Mouse (Mus musculus) adrenal gland, adult 8-10 months (tissue): ENCODE results near the gene Slc16a7. TPM values are rescaled to one million over a fixed set of nuclear protein-coding genes. Genes with fewer than 3 reads are reported as not detected.

ENCODE experiments used
- DNase-seq: peaks from one replicate; pipeline ENCODE4 v3.0.0; 2022
- total RNA-seq, 4 experiments: library from RNA; stranded (reverse); gene quantifications; 2 replicates each; pipeline ENCODE4 v1.2.4; 2022

Gene Slc16a7
- total RNA-seq, 4 experiments from 2014 or later = 7.6 to 16.0 (median 10.2) TPM

DNA sequence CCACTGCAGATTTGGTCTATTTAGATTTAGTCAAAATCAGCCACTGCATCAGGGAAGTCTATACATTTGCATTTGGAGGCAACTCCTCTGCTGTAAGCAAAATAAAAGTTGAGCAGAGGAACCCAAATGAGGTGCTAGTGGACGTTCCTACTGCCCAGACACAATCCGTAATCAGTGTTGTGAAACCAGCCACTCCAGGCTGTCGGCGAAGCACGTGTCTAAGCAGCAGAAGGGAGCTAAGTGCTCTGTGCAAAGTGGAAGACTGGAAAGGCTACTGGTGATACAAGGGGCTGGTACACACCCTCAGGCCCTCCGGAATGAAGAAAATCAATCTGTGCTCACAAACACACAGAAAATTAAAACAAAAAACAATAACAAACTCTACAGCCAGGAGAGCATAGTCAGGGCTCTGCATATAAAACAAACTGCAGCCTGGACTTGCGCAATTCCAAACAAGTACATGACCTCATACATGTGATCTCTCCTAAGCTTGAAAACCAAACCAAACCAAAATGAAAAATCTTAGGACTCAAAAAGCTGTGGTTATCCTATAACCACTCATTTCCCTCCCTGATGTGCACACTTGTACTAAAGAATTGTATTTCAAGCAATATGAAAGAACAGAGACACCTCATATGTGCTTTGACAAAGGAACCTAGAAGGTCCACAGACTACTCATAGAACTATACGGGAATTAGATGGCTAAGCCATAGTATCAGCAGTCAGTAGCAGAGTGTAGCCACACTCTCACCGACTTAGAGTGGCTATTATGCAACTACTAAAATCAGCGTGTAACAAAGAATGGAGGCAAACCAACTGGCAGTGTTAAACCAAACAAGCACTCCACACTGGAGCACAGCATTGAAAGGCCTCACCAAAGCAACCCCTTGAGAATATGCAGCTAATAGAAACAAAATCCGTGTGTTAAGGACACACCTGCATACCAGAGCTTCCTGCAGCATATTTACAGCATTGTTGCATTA lies 67.5 kb downstream of the Slc16a7 start:
- no peak for DNase-seq

DNA sequence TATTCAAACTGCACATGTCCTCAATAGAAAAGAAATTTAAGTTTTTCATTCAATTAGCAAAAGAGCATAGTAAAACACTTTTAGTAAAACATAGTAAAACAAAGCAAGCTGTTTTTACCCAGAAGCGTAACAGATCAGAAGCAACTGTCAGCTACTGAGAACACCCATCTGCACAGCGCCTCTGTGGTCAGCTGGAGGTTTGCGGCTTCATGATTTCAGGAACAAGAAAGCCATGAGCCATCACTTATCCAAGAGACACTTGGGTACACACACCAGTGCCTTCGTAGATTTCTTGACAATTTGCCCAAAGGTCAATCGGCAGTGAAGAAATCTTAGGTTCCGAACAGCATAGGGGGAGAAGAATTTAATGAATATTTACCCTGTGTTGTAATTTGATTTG lies 71.9 kb downstream of the Slc16a7 start:
- DNase-seq = no peak

DNA sequence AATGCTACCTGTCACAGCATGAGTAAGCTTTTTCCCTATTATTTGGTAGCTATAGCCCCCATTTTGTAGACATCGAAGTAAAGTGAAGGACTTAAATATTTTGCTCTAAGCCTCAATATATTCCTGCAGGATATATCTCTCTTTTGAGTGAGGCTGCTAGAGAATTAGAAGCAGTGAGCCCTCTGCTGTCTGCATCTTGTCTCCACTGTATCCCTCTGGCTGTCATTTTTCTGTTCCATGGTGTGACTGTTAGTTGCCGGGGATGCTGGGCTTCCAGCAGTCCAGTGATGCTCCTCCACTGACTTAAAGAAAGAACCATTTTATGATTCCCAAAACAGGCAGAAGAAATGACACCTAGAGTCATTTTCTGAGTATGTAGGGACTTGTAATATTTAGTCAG lies 78.4 kb downstream of the Slc16a7 start:
- no peak for DNase-seq

DNA sequence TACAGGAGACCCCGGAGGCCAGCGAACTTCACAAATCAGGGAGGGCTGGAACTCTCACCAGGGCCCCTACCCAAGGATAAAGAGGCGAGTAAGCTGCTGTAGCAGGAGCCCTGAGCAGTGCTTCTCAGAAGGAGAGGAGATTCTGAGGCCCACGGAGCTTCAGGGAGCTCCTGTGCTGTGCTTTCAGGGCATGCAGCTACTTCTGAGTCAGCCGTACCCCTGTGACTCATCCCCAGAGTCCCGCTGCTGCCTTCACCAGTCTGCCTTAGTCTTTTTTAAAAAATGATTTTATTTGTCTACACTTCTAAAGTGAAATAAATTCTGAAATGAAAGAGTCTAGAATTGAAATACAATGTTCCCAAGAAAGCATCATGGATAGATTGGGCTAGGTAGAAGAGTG lies 91.2 kb downstream of the Slc16a7 start:
- peak; percentile 9 for DNase-seq

DNA sequence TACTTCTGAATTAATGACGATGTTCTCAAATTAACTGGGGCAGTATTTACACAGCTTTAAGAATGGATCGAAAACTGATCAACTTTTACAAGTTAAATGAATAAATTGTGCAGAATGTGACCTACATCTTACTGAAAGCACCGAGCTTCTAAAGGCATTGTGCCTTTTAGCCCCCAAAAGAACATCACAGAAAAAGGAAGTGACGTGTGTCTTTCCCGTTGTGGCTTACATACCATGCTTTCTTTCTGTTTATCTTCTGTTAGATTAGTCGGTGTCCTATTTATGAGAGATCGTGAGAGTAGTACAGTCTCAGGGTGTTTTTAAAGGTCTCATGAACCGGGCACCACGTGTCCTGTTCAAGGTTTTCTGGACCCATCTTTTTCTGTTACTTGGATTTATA lies 98.9 kb downstream of the Slc16a7 start:
- DNase-seq = no peak

DNA sequence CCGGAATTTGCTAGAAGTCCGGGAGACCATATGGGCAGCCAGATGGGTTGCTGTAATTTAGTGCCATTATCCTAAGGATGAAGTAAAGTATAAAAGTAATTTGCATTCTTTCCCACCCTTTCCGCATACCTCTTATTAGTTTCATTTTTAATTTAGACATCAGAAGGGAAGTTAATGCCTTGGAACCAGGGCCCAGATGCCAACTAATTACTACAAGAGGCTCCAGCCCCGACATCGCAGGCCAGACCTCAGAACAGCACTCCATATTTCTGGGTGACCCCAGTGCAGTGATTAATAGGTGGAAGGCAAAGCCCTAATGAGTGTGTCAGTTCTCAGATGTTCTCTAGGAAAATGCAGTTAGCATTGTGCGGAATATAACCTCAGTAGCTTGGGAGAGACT lies 100.7 kb downstream of the Slc16a7 start:
- DNase-seq = no peak

DNA sequence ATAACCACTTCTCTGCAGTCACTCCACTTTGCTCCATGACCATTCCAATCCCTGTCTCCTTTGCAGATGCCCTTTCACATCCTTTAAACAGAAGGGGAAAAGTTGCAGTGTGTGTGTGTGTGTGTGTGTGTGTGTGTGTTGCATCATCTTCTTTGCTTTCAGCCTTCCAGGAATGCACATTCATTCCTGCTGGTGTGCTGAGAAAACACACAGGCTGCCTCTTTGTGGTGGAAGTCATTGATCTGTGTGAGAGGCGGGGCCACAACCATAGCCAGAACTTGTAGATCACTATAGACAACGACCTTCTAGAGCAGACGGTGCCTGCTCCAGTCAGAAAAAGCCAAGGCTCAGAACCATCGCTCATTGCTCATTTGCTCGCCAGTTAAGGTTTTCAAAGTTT lies 103.9 kb downstream of the Slc16a7 start:
- DNase-seq = no peak

DNA sequence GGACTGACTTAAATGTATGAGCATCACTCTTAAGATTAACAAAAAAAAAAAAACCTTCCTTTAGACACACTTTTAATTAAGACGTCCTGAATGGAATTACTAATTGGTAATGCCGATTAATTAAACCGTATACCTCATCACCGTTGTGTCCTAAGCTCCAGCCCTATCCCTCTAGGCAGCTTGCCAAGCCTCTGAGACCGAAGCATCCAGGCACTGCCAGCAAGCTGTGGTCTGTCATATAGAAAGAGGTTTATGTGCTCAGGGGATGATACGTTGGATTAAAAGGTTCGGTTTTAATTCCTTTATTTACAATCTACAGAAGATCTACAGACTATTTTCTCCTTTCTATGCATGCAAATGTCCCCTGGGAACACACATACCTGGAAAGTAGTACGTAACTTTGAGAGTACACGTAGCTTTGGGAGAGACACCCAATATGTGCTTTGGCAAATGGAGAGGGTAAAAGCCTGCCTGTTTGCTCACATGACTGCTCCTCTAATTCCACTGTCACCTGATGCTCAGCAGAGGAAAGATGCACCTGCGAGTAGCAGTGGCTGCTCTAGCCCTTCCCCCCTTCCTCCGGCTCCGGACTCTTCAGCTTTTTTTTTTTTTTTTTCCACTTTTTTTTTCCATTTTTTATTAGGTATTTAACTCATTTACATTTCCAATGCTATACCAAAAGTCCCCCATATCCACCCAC lies 114.0 kb downstream of the Slc16a7 start:
- DNase-seq = no peak

DNA sequence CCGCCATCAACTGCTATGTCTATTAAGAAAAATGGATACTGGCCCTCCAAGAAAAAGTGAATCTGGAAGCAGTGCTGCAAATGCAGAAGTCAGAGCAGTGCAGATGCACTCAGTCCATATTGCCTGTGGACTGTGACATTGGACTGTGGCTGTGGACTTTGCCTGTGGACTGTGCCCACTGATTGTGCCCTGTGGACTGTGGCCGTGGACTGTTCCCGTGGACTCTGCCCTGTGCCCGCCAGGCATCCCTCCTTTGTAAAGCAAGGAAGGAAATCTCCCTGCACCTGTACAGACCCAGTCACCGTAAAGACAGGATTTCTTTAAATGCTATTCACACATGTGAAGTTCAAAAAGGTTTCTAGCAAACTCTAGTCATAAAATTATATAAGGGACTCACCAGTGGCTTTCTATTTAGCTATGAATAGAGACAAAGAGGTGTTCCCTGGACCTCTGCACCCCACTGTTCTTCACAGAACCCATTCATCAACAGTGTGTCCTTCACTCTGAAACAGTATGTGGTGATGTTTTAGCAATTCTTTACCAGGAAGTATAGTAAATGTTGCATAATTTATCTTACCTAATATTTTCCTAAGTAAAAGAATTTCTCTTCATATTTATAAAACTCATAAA lies 114.6 kb downstream of the Slc16a7 start:
- no peak for DNase-seq

DNA sequence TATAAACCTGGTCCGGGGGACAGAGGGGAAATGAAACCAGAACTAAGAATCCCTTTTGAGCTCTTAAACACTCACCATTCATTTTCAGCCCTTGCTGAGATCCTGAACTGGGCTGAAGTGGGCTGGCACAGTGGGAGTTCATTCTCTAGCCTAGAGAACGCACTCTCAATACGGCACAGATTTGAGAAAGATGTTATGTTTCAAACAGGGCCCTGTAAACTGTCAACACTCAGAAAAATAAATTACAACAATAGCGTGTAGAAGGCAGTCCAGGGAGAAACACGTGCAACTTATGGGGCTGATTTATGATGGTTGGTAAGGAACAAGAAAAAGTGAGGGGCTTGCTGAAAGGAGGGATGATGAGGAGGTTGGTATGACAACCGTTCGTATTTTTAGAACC lies 115.5 kb downstream of the Slc16a7 start:
- DNase-seq = no peak

DNA sequence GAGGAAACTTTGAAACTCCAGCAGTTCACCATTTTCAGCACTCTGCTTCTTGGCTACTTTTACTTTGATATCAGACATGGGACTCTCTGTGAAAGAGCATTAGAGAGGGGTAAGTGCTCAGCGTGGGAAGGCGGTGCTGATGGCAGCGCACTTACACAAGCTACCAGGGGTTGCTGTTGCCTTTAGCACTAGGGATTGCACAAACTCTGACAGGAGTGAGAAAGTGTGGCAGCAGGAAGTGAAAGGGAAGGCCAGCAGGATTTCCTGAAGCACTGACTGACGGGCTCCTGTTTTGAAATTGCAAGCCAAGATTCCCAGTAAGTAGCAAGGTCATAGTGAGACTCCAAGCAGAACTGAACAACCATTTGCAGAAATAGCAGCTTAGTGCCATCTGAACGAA lies 117.8 kb downstream of the Slc16a7 start:
- no peak for DNase-seq

DNA sequence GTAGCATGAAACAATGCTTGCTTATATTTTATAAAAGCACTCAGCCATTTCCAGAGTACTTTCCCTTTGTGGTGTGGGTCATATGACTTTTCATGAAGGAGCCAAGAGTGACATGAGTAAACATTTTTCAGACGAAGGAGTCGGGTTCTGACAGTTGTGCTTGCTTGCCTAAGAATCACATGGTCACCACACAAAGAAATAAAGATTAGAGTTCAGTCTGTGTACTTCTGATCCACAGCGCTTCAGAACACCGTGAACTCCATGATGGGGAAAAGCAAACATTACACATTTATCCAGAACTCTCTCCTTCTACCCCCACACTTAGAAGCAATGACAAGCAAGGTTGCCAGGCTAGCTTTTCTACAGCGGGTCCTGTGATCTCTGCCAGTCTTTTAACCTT lies 119.0 kb downstream of the Slc16a7 start:
- DNase-seq = no peak

DNA sequence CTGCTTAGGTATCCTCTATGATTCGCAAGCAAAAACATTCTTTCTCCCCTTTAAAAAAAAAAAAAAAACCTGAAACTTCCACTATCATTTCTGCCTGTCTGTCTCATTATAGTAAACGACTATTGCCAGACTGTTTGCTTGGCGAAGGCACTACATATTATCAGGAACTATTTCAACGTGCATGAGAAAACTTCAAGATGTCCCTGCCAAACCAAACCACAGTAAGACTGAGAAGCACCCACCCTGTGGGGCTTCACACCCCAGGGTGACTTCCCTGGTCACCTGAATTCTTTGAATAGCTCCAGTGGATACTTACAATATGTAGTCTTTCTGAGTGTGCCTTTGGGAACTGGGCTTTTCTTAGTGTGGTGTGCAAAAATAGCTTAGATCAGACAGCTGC lies 122.9 kb downstream of the Slc16a7 start:
- DNase-seq = no peak

DNA sequence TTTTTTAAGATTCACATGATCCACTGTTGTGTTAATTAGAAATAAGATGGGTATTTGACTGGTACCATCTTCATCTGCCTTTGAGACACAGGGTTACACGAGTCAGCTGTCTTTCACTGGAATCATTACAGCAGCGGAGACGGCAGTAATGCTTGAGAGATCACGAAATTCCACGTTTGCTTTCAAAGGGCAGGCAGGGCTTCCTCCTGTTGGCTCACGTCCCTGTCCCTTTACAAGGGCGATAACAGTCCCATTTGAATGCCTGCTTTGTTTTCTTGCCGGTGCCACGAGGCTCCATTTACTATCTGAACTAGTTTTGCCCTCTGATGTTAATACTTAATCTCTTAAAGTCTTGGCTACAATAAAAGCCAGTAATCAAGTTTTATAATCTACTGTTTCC lies 123.4 kb downstream of the Slc16a7 start:
- DNase-seq = no peak

DNA sequence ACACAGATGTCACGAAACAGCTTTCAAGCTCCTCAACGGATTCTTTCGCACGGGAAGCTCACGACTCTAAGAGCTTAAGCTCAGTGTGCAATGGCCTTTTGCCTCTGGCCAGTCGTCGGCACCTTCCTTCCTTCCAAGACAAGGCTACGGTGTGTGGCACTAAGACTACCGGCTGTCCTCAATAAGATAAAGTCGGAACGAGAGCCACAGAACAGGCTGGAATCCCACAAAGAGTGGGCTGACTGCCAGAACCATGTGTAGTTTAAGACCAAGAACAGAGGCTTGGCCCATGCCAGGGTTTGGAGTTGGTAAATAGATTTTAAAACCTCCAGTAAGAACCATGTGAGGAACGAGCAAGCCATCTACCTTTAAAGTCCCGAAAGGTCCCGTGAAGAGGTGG lies 123.8 kb downstream of the Slc16a7 start:
- no peak for DNase-seq

DNA sequence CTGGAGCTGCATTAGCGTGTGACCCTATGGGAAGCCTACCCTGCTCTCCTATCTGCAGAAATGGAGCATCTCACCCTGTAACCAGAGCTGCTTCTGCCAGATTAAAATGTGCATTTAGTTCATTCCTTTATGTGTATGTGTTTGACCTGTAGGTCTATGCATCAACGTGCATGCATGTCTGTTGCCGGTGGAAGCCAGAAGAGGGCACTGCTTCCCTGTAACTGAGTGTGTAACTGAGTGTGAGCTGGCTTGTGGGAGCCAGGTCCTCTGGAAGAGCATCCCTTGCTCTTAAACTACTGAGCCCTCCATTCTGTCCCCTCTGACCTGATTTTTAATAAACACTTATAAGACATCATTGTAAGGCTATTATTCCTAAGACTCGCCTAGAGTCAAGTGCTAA lies 124.3 kb downstream of the Slc16a7 start:
- DNase-seq = peak; percentile 24

DNA sequence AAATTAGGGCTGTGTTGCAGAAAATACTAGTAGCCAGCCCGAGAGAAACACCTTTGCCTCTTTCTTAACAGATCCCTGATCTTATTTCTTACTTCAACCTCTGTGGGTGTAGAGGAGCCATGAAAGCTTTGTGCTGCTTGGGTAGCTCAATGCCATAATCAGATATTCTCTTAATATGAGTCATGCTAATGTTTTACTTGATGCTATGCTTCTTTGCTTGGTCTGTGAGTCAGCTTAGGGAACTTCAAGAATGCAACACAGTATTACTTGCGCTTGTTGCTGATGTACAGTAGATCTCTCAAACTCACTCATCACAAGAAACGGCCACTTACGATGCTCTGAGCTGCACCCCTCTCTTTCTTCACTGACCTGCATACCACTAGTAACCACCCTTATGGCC lies 133.4 kb downstream of the Slc16a7 start:
- no peak for DNase-seq

DNA sequence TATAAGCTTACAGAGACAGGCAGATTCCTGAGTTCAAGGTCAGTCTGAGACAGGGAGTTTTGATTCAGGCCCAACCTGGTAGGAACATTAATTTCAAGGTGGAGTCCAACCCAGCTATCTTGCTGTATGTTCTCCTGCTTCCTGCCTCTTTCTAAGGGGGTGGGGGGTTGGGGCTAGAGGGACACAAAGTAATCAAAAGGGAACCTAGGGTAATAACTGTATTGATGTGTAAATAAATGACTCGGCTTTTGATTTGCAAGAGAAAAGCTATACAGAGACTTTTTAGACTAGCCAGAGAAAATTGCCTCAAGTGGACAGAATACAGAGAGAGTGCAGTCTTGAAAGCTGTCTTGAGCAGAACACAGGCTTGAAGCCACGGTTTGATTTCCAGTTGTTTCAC lies 174.7 kb downstream of the Slc16a7 start:
- DNase-seq = no peak

DNA sequence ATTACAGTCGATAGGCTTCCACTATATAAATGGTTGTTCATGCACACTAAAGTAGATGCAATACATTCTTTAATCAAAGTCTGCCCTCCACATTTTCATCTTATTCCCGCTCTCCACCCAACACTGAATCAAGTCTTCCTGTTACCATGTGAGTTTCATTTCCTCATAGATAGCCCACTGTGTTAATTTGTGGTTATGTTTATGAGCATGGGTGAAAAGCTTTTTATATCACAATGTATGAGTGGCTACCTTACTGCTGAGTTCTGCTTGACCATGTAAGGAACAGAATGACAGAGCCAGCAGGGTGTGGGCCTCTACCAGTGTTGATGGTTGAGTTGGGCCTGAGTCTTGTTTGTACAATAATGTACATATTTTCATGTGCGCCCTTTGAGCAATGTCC lies 175.5 kb downstream of the Slc16a7 start:
- DNase-seq = no peak

DNA sequence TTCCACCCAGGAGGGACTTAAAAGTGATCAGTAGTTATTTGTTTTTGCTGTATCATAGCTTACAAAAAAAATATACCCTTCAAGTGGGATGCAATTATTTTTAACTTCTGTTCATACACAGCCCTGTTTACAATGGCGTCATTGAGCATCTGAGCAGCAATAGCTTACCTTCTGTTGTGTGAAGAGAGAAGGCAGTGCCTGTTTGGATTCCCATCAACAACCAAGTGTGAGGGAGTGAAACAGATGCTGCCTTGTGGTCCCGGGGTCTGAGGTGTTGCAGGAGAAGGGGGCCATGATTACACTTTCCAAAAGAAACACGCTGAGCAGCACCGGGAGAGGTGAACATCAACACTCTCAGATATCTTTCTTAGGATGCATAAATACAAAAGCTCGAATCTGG lies 201.7 kb downstream of the Slc16a7 start:
- DNase-seq = no peak

DNA sequence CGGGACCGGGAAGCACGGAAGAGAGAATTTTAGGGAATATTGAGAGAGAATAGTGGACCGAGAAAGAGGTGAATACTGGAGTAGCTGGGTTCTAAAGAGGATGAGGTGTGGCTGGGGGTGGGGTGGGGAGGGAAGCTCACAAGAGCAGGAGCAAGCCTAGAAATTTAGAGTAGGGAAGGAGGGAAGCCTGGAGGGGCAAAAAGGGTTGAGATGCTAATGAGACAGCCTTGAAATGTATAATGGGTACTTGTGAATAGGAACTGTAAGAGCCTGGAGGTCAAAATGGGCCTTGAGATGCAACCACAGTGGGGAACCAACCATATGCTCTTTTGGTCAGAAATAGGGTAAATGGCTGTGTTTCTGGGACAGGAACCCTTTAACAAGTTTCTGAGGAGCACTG lies 203.9 kb downstream of the Slc16a7 start:
- no peak for DNase-seq

DNA sequence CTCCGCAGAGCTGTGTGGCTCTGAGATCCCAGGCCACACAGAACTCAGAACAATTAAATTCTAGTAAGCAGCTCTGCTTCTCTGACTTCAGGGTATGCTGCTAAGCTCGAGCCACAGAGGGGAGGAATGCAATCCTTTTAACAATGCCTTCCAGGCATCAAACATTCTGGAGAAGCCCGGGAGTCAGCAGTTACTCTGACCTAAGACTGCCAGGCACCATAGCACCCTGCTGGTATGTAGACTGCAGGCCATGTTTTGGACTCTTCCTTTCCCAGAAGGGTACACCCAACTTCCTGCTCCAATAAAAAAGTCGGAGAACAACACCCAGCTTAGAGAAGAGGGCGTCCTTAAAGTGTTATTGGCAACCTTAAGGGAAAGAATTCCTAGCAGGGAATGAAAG lies 205.1 kb downstream of the Slc16a7 start:
- DNase-seq = no peak

DNA sequence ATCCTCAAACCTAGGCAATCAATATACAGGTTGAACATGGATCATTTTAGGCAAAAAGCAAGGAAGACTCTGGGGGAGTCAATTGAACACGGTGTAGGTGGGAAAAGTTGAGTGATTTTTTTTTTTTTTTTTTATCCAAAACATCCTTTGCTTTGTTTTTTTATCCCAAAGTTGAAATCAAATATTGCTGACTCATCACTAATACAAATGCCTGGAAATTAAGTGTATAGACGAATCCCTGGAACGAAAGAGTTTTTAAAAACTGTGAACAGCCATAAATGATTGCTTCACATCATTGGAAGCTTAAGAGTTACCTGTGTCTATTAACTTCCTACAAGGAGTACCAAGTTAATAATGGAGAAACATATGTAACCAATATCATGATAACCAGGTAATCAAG lies 206.7 kb downstream of the Slc16a7 start:
- DNase-seq = no peak

DNA sequence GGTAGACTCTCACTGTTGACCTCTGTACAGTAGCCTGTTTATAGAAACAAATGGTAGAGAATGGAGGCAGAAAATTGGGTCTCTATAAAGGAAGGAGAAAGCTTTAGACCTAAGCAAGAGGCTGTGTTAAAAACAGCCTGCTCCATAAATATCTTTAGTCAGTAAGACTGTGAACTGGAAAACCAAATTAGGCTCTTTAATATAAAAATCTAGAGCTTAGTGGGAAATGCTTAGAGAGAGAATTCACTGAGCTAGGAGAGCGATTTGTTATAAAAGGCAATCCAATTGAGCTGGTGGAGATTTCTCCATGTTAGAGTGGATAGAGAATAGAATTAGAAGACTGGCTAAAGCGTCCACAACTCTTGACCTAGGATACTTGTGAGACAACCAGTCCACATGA lies 211.5 kb downstream of the Slc16a7 start:
- DNase-seq = no peak
